Mouse (Mus musculus): ENCODE measurements around the gene Npb. TPM values are rescaled to one million over a fixed set of nuclear protein-coding genes. Genes with fewer than 3 reads are reported as not detected.

The Npb gene
- total and polyA plus RNA-seq, 3 experiments = 0.27 to 1.7 TPM; not detected in 1

- no peak for TF ChIP-seq USF1 (IDR thresholded peaks at IDR 0.05; ENCODE audit: low read depth, low read length)
- TF ChIP-seq USF2 (IDR thresholded peaks at IDR 0.05; ENCODE audit: borderline replicate concordance in 1 of 2, insufficient read depth in 1 of 2, low read depth in 1 of 2, low read length in 2 of 2) = no peak
- TF ChIP-seq ETS1 (IDR thresholded peaks at IDR 0.05; ENCODE audit: low read depth, low read length) = 0 out of 2 replicates have a peak, but pooled peaks have one; percentile 14
- TF ChIP-seq MYB (IDR thresholded peaks at IDR 0.05; ENCODE audit: low read depth, low read length) = 0 out of 2 replicates have a peak, but pooled peaks have one; percentile 9
- TF ChIP-seq SIN3A (IDR thresholded peaks at IDR 0.05; ENCODE audit: low read length) = peak; percentile 43
- peak; percentile 48 for TF ChIP-seq MXI1 (IDR thresholded peaks at IDR 0.05; ENCODE audit: low read depth, low read length)
- TF ChIP-seq GABPA (IDR thresholded peaks at IDR 0.05; ENCODE audit: low read depth, low read length) = no peak
- TF ChIP-seq ZNF384 (IDR thresholded peaks at IDR 0.05; ENCODE audit: low read depth, low read length) = peak; percentile 48; the same call in 1 of the 2 replicates
- peak; percentile 91; the same call in 1 of the 2 replicates for TF ChIP-seq CHD1 (IDR thresholded peaks at IDR 0.05; ENCODE audit: low read depth, low read length)
- Histone ChIP-seq H3K27ac (ENCODE audit: control insufficient read depth, low read depth, low read length) (peak overlapping the region; percentile 84), H3K79me2 (ENCODE audit: control insufficient read depth, insufficient read depth, low read length, poor library complexity) (peaks cover 38% of the 10 kb centered on the region), H3K36me3 (ENCODE audit: control insufficient read depth in 1 of 2, insufficient read depth in 2 of 2, low read length in 2 of 2) (peaks cover 5 to 28% of the 10 kb centered on the region in 2 experiments), H3K27me3 (ENCODE audit: control insufficient read depth in 1 of 2, insufficient read depth in 2 of 2, low read length in 2 of 2) (no peaks in the 10 kb centered on the region), H3K4me3 (ENCODE audit: control insufficient read depth in 1 of 2, insufficient read depth in 1 of 2, low read depth in 2 of 2, low read length in 2 of 2) (peak overlapping the region; percentile 79 to 88), H3K9ac (ENCODE audit: control insufficient read depth, low read depth, low read length, poor library complexity, severe bottlenecking) (peak overlapping the region; percentile 92), H3K9me3 (replicated peaks; ENCODE audit: insufficient read depth, low read length) (no peaks in the 10 kb centered on the region), H3K4me1 (ENCODE audit: control insufficient read depth in 1 of 2, insufficient read depth in 2 of 2, low read length in 2 of 2) (peaks cover 5 to 16% of the 10 kb centered on the region in 2 experiments)
- no peak for DNase-seq (ENCODE audit: low read depth, low spot score)
Observed at GRCm38 (mm10) chr11:120573585-120574277, 34.5 kb upstream of the Npb start.

GRCm38 (mm10) chr11:120574278-120574600 is 34.0 kb upstream of the Npb start:
- Histone ChIP-seq H3K9me3 (replicated peaks; ENCODE audit: insufficient read depth, low read length) (no peaks in the 10 kb centered on the region), H3K36me3 (ENCODE audit: control insufficient read depth in 1 of 2, insufficient read depth in 2 of 2, low read length in 2 of 2) (peaks cover 6 to 28% of the 10 kb centered on the region in 2 experiments), H3K79me2 (ENCODE audit: control insufficient read depth, insufficient read depth, low read length, poor library complexity) (peaks cover 43% of the 10 kb centered on the region), H3K4me3 (ENCODE audit: control insufficient read depth in 1 of 2, insufficient read depth in 1 of 2, low read depth in 2 of 2, low read length in 2 of 2) (peak overlapping the region; percentile 79 to 88), H3K27ac (ENCODE audit: control insufficient read depth, low read depth, low read length) (peak overlapping the region; percentile 15), H3K27me3 (ENCODE audit: control insufficient read depth in 1 of 2, insufficient read depth in 2 of 2, low read length in 2 of 2) (no peaks in the 10 kb centered on the region), H3K4me1 (ENCODE audit: control insufficient read depth in 1 of 2, insufficient read depth in 2 of 2, low read length in 2 of 2) (peaks cover 5 to 18% of the 10 kb centered on the region in 2 experiments), H3K9ac (ENCODE audit: control insufficient read depth, low read depth, low read length, poor library complexity, severe bottlenecking) (peak overlapping the region; percentile 92)
- DNase-seq (ENCODE audit: low read depth, low spot score) = peak; percentile 68
- no peak; the same call in 1 of the 2 replicates for TF ChIP-seq ZNF384 (IDR thresholded peaks at IDR 0.05; ENCODE audit: low read depth, low read length)
- 0 out of 4 replicates have a peak, but pooled peaks of 1 of the 2 experiments have one; percentile 8 for TF ChIP-seq EP300 (IDR thresholded peaks at IDR 0.05; ENCODE audit: low read depth in 1 of 2, low read length in 2 of 2)
- no peak for TF ChIP-seq MAX (IDR thresholded peaks at IDR 0.05; ENCODE audit: low read length)
- TF ChIP-seq GATA1 (IDR thresholded peaks at IDR 0.05; ENCODE audit: low read depth, low read length) = 0 out of 2 replicates have a peak, but pooled peaks have one; percentile 10
- 0 out of 2 replicates have a peak, but pooled peaks have one; percentile 5 for TF ChIP-seq POLR2AphosphoS2 (IDR thresholded peaks at IDR 0.05; ENCODE audit: low read length)
- no peak for TF ChIP-seq ETS1 (IDR thresholded peaks at IDR 0.05; ENCODE audit: low read depth, low read length)
- 0 out of 2 replicates have a peak, but pooled peaks have one; percentile 18 for TF ChIP-seq TBP (IDR thresholded peaks at IDR 0.05; ENCODE audit: low read depth, low read length)
- TF ChIP-seq ZKSCAN1 (IDR thresholded peaks at IDR 0.05; ENCODE audit: low read depth, low read length) = no peak

Measured in MEL (cell line).